Mouse (Mus musculus): ENCODE data around the gene Chmp6. TPM values are rescaled to one million over a fixed set of nuclear protein-coding genes. Genes with fewer than 3 reads are reported as not detected.

Chmp6 gene
- total and polyA plus RNA-seq, 2 experiments from 2014 or later, result 79.5 to 121 TPM

GRCm38 (mm10) chr11:119874841-119875240, 38.4 kb upstream of the Chmp6 start:
- ATAC-seq (ENCODE audit: low FRiP score), result no peak
- Histone ChIP-seq H3K9me3 (ENCODE audit: low read length) (no peaks in the 10 kb centered on the region), H3K27me3 (ENCODE audit: insufficient read depth, low read length) (no peaks in the 10 kb centered on the region), H3K4me3 (ENCODE audit: low read depth, low read length) (no peak overlapping the region), H3K9ac (replicated peaks; ENCODE audit: low read length, poor library complexity, severe bottlenecking) (no peak overlapping the region), H3K4me1 (ENCODE audit: insufficient read depth, low read length) (no peaks in the 10 kb centered on the region), H3K27ac (ENCODE audit: low read depth, low read length) (no peak overlapping the region), H3K4me2 (ENCODE audit: low read depth, low read length, poor library complexity, severe bottlenecking) (no peak overlapping the region), H3K36me3 (ENCODE audit: insufficient read depth, low read length) (peaks cover 60% of the 10 kb centered on the region)
- DNase-seq (ENCODE audit: low spot score), result no peak
- WGBS, result 100% methylated on average over 1 of the region's 1 CpGs
- no peak for TF ChIP-seq CTCF (IDR thresholded peaks at IDR 0.05)

GRCm38 (mm10) chr11:119875685-119876084, 37.6 kb upstream of the Chmp6 start:
- no peak overlapping the region for H3K4me3 ChIP-seq (ENCODE audit: low read depth, low read length)
- H3K36me3 ChIP-seq (ENCODE audit: insufficient read depth, low read length), result peaks cover 61% of the 10 kb centered on the region
- no peaks in the 10 kb centered on the region for H3K4me1 ChIP-seq (ENCODE audit: insufficient read depth, low read length)
- TF ChIP-seq CTCF (IDR thresholded peaks at IDR 0.05), result no peak
- no peak overlapping the region for H3K27ac ChIP-seq (ENCODE audit: low read depth, low read length)
- H3K4me2 ChIP-seq (ENCODE audit: low read depth, low read length, poor library complexity, severe bottlenecking), result no peak overlapping the region
- no peak for ATAC-seq (ENCODE audit: low FRiP score)
- no peak for DNase-seq (ENCODE audit: low spot score)
- no peaks in the 10 kb centered on the region for H3K9me3 ChIP-seq (ENCODE audit: low read length)
- WGBS, result 84% methylated on average over 9 of the region's 9 CpGs
- no peaks in the 10 kb centered on the region for H3K27me3 ChIP-seq (ENCODE audit: insufficient read depth, low read length)
- H3K9ac ChIP-seq (replicated peaks; ENCODE audit: low read length, poor library complexity, severe bottlenecking), result no peak overlapping the region

GRCm38 (mm10) chr11:119877124-119877523, 36.1 kb upstream of the Chmp6 start:
- TF ChIP-seq CTCF (IDR thresholded peaks at IDR 0.05), result no peak
- H3K4me3 ChIP-seq (ENCODE audit: low read depth, low read length), result no peak overlapping the region
- no peaks in the 10 kb centered on the region for H3K27me3 ChIP-seq (ENCODE audit: insufficient read depth, low read length)
- H3K9ac ChIP-seq (replicated peaks; ENCODE audit: low read length, poor library complexity, severe bottlenecking), result no peak overlapping the region
- H3K4me2 ChIP-seq (ENCODE audit: low read depth, low read length, poor library complexity, severe bottlenecking), result no peak overlapping the region
- H3K27ac ChIP-seq (ENCODE audit: low read depth, low read length), result no peak overlapping the region
- ATAC-seq (ENCODE audit: low FRiP score), result no peak
- H3K4me1 ChIP-seq (ENCODE audit: insufficient read depth, low read length), result no peaks in the 10 kb centered on the region
- H3K9me3 ChIP-seq (ENCODE audit: low read length), result no peaks in the 10 kb centered on the region
- H3K36me3 ChIP-seq (ENCODE audit: insufficient read depth, low read length), result peaks cover 48% of the 10 kb centered on the region
- 80% methylated on average over 7 of the region's 7 CpGs for WGBS
- DNase-seq (ENCODE audit: low spot score), result no peak

- Histone ChIP-seq H3K9me3 (ENCODE audit: low read length) (no peaks in the 10 kb centered on the region), H3K4me3 (ENCODE audit: low read depth, low read length) (no peak overlapping the region), H3K9ac (replicated peaks; ENCODE audit: low read length, poor library complexity, severe bottlenecking) (no peak overlapping the region), H3K4me1 (ENCODE audit: insufficient read depth, low read length) (no peaks in the 10 kb centered on the region), H3K27me3 (ENCODE audit: insufficient read depth, low read length) (no peaks in the 10 kb centered on the region), H3K36me3 (ENCODE audit: insufficient read depth, low read length) (peaks cover 33% of the 10 kb centered on the region), H3K4me2 (ENCODE audit: low read depth, low read length, poor library complexity, severe bottlenecking) (no peak overlapping the region), H3K27ac (ENCODE audit: low read depth, low read length) (no peak overlapping the region)
- DNase-seq (ENCODE audit: low spot score) (no peak), ATAC-seq (ENCODE audit: low FRiP score) (no peak)
- TF ChIP-seq CTCF (IDR thresholded peaks at IDR 0.05), result no peak
- WGBS, result 87% methylated on average over 5 of the region's 5 CpGs
Measured at GRCm38 (mm10) chr11:119879573-119879972, 33.7 kb upstream of the Chmp6 start.

- WGBS, result 73% methylated on average over 2 of the region's 2 CpGs
- TF ChIP-seq CTCF (IDR thresholded peaks at IDR 0.05), result no peak
- Histone ChIP-seq H3K4me1 (ENCODE audit: insufficient read depth, low read length) (no peaks in the 10 kb centered on the region), H3K4me2 (ENCODE audit: low read depth, low read length, poor library complexity, severe bottlenecking) (no peak overlapping the region), H3K27ac (ENCODE audit: low read depth, low read length) (no peak overlapping the region), H3K36me3 (ENCODE audit: insufficient read depth, low read length) (peaks cover 39% of the 10 kb centered on the region), H3K9ac (replicated peaks; ENCODE audit: low read length, poor library complexity, severe bottlenecking) (no peak overlapping the region), H3K4me3 (ENCODE audit: low read depth, low read length) (no peak overlapping the region), H3K9me3 (ENCODE audit: low read length) (no peaks in the 10 kb centered on the region), H3K27me3 (ENCODE audit: insufficient read depth, low read length) (no peaks in the 10 kb centered on the region)
- ATAC-seq (ENCODE audit: low FRiP score), result no peak
- DNase-seq (ENCODE audit: low spot score), result no peak
Measured at GRCm38 (mm10) chr11:119883646-119884045, 29.6 kb upstream of the Chmp6 start.

- no peaks in the 10 kb centered on the region for H3K27me3 ChIP-seq (ENCODE audit: insufficient read depth, low read length)
- ATAC-seq (ENCODE audit: low FRiP score) (no peak), DNase-seq (ENCODE audit: low spot score) (no peak)
- no peak overlapping the region for H3K27ac ChIP-seq (ENCODE audit: low read depth, low read length)
- H3K9me3 ChIP-seq (ENCODE audit: low read length), result no peaks in the 10 kb centered on the region
- 93% methylated on average over 3 of the region's 3 CpGs for WGBS
- no peaks in the 10 kb centered on the region for H3K4me1 ChIP-seq (ENCODE audit: insufficient read depth, low read length)
- H3K36me3 ChIP-seq (ENCODE audit: insufficient read depth, low read length), result peaks cover 64% of the 10 kb centered on the region
- no peak overlapping the region for H3K4me2 ChIP-seq (ENCODE audit: low read depth, low read length, poor library complexity, severe bottlenecking)
- H3K4me3 ChIP-seq (ENCODE audit: low read depth, low read length), result no peak overlapping the region
- TF ChIP-seq CTCF (IDR thresholded peaks at IDR 0.05), result no peak
- no peak overlapping the region for H3K9ac ChIP-seq (replicated peaks; ENCODE audit: low read length, poor library complexity, severe bottlenecking)
Measured at GRCm38 (mm10) chr11:119889966-119890365, 23.3 kb upstream of the Chmp6 start.
